Mouse (Mus musculus): ENCODE measurements around the gene Kncn.

Gene Kncn

DNA sequence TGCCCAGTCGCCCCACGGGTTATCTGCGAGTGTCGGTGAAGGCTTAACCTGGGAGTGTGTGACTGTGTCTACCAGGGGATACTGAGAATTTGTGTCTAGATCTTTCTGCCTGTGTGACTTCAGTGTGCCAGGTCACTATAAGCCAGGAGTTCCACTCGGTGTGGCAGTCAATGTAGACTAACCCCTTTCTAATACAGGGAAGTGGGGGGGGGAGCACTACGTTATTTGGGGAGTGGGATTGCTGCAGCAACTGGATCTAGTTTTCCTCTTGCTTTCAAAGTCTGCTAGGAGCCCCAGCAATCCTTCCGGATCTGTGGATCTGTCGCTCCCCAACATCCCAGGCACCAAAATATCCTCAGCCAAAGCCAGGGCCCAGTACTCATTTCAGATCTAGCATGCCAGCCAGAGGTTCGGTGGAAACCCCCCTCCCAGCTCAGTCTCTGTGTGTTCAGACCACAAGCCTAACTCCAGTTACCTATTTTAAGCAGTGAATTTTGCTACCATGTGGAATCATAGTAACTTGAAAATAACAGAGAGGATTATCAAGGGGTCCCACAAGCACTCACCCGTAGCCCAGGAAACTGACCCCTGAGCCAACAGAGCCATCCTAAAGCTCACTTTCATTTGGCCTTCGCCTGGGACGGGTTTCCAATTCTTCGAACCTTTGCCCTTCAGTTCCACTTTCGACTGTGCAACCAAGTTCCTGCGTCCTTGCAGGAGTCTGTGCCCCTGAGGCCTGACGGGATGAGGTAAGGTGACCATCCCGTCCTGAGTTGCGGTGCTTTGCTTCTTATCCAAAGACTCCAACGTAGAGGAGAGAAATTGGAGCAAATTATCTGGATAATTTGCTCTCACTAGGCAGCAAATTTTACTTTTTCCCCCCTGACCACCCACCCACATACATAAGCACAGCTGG is 53.1 kb downstream of the Kncn start:
- DNase-seq (ENCODE audit: low read depth, low spot score), result no peak

DNA sequence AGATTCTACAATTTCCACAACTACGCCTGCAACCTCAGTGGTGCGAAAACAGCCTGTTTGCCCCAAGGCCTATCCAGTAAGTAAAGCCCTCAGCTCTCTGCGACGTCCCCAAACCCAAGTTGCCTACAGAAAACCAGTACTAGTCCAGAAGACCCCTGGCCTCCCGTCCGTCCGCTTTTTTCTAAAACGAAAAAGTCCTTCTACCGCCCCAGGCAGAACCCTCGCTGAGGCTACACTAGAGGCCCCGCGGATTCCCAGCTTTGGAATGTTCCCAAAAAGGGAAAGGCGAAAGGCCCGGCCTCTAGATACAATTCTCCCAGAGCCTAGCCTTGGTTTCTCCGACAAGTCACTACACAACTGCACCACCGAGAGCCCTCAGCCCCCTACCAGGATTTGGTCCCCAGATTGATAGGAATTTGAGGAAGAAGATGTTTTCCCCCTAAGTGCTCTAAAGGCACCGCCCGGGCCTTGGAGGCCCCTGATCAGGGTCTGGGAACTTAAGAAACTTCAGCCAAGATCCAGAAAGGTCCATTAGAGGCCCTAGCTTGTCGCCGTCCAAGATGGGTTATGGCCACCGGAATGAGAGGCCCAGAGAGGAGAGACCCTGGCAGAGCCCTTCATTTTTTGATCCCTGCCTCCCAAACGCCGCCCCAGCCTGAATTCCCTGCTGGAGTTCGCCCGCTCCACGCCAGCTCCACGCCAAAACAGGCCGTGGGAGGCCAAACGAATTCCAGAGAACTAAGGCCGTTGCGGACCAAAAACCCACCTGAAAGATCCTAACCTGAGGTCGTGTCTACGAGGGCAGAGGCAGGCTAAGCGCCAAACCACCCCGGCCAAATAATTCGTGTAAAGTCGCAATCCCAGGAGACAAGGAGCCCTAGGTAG is 54.3 kb downstream of the Kncn start:
- no peak for DNase-seq (ENCODE audit: low read depth, low spot score)
